Mouse (Mus musculus) heart, postnatal 10 days (tissue): ENCODE measurements around the gene Cdk2ap2. TPM values are rescaled to one million over a fixed set of nuclear protein-coding genes. Genes with fewer than 3 reads are reported as not detected.

Experiments used
- DNase-seq, 2 experiments: peaks; one replicate each; pipeline ENCODE4 v3.0.0; 2021
- intact Hi-C: fragments of 180-260 bp; cut with DNase I; formaldehyde crosslinking; loops from one replicate; pipeline ENCODE4 v1.15.1; 2025
- total RNA-seq, 2 experiments: library from RNA; stranded (reverse); gene quantifications; 2 replicates each; pipeline ENCODE4 v1.2.3; 2021

The Cdk2ap2 gene
- total RNA-seq, 2 experiments from 2014 or later = 21.9 to 26.3 TPM

DNA sequence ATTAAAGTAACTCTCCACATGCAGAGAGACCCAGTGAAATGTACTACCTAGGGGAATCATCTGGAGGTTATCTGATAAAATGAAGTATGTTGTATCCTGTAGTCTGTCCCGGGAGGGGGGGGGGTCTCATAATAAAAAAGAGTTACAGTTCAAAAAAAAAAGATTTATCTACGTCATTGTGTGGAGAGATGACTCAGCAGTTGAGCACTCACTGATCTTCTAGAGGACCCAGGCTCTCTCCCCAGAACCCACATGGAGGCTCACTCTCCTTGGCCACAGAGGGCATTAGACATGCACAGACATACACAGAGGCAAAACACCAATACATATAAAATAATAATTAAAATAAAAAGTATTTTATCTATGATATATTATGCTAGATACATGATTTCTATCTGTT is 5.6 kb upstream of the Cdk2ap2 start:
- no peak for DNase-seq
- intact Hi-C loops = no loop called here

DNA sequence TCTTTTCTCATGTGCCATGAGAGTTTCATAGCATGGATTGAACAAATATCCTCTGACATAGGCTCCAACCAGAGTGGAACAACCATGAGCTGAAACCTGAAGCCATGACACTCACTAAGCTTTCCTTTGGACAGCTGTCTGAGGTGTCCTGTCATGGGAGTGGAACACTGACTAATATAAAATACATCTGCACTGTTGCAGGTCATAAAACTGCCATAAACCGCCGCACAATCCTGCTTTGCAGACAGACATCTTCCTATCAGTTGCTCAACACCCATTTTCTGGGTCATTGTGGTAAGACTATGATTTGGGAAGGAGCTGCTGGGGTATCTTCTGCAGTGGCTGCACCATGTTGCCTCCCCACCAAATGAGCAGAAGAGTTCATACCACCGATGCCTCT is 4.2 kb upstream of the Cdk2ap2 start:
- intact Hi-C loops = no loop called here
- DNase-seq = no peak

DNA sequence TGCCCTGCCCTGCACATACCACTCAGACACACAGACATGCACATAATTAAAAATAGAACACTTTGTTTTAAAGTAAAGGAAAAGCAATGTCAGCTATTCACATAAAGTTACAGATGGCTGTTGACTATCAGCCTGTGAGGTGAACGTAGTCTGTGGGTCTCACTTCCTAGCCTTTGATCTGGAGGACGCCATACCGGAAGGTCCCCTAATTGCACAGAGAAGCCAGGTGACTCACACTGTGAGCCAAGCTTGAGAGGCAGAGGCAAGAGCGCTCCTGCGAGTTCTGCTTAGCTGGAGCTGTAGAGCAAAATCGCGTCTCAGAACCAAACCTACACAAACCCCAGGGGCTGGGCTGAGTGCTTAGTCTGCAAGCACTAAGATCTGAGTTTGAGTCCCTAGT is 3.2 kb upstream of the Cdk2ap2 start:
- intact Hi-C loops = no loop called here
- no peak for DNase-seq

DNA sequence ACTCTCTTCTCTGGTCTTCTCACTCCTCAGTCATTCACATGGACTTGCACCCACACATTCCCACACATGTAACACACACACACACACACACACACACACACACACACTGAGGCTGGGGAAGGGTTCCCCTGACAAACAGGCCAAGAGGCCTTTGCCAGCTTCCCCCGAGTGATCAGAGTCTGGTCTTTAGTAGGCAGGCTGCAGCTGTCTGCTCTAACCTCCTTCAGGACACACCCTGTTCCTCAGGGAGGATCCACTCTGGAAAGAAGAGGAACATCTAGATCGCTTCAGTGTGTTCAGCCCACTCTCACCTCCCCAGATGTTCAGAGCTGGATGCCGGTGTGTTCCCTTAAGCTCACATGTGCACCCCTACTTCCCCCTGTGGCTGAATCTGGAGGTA is 2.6 kb upstream of the Cdk2ap2 start:
- intact Hi-C loops = no loop called here
- no peak for DNase-seq

DNA sequence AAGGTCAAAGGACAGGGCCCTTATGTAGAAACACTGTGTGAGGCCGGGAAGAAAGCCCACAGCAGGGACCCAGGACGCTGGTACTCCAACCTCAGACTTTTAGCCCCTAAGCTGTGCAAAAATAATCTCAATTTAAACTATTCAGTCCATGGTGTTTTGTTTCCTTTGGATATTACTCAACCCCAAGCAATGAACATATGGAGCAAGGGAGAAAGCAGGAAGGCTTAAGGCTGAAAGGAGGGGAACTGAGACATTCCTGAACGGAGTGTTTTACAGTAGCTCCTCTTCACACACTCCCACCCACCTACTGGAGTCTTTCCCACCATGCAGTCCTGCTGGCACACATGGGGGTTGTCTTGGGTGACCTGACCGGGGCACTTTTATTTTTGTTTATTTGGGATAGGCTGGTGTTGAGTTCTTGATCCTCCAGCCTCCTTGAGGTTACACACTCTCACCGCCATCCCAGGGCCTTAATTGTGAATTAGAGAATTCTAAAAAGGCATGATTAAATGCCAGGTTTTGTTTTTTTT is 2.1 kb upstream of the Cdk2ap2 start:
- intact Hi-C loops = no loop called here

DNA sequence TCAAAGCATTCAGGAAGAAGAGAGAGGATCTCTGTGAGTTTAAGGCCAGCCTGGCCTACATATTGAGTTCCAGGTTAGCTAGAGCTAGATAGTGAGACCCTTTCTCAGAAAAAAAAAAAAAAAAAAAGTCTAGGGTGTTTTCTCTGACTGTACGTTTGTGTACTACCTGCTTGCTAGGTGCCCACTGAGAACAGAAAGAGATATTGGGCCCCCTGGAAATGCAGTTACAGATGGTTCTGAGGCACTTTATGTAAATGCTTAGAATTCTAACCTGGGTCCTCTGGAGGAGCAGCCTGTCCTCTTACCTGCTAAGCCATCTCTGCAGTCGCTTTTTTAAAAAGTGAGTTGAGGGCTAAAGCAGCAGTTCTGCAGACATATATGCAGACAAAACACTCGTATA is 1.2 kb upstream of the Cdk2ap2 start:
- DNase-seq = no peak
- intact Hi-C loops = no loop called here

More for the DNA sequence above, 2.1 kb upstream of the Cdk2ap2 start:
- no peak for DNase-seq

DNA sequence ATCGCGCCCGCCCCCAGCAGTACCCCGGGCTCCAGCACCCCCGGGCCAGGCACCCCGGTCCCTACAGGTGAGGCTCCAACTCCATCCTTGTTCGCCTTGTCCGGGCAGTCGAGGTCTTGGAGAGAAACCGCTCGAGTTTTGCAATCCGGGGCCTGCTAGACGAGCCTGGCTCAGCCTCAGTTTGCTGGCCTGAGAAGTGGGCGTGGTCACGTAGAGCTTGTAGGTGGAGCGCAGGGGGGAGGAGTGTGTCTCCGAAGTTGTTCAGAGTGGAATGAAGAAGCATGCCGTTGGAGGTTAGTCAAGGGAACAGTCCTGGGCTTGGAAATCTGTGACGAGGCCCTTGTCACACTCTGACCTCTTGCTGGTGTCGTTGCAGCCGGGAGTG is 451 bp downstream of the Cdk2ap2 start:
- intact Hi-C loops = no loop called here
- no peak for DNase-seq

DNA sequence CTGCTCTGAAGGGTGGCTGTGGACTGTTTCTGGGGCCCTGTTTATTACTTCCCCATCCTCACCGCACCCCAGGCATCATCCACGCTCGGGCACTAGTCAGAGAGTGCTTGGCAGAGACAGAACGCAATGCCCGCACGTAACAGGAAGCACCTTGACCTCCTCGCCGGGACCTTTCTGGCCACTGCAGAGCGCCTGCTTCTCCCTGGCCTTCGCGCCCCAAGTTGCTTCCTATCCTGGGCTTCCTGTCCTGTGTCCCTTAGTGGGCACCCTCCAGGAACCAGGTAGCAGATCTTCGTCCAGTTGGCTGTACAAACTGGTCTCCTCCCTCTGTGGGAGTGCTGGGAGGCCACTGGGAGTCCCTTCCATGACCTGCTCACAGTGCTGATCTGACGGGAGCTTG is 1.4 kb downstream of the Cdk2ap2 start:
- DNase-seq = peak in 1 of 2 experiments; percentile 14
- intact Hi-C loops = loop anchor here (2.0 kb wide), 2 partner anchors 104 to 130 kb away; no protein-coding TSS in a partner anchor

DNA sequence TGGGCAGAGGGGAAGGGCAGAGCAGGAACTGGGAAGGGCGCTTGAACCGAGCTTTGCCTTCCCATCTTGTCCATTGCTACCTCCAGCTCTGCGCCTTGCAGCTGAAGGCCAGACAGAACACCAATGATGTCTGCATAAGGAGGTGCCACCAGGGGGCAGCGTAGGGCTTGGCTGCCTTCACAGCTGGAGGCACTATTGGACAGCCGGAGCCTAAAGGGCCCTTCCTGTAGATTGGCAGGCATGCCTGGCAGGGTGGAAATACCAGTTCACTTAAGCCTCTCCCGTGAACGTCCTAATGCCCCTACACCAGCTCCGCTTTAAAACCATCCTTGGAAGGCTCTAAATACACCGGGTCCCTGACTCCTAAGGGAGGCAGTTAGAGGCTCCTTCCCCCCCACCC is 2.1 kb downstream of the Cdk2ap2 start:
- DNase-seq = peak; percentile 94 to 95
- intact Hi-C loops = loop anchor here (2.0 kb wide), 2 partner anchors 104 to 130 kb away; no protein-coding TSS in a partner anchor

DNA sequence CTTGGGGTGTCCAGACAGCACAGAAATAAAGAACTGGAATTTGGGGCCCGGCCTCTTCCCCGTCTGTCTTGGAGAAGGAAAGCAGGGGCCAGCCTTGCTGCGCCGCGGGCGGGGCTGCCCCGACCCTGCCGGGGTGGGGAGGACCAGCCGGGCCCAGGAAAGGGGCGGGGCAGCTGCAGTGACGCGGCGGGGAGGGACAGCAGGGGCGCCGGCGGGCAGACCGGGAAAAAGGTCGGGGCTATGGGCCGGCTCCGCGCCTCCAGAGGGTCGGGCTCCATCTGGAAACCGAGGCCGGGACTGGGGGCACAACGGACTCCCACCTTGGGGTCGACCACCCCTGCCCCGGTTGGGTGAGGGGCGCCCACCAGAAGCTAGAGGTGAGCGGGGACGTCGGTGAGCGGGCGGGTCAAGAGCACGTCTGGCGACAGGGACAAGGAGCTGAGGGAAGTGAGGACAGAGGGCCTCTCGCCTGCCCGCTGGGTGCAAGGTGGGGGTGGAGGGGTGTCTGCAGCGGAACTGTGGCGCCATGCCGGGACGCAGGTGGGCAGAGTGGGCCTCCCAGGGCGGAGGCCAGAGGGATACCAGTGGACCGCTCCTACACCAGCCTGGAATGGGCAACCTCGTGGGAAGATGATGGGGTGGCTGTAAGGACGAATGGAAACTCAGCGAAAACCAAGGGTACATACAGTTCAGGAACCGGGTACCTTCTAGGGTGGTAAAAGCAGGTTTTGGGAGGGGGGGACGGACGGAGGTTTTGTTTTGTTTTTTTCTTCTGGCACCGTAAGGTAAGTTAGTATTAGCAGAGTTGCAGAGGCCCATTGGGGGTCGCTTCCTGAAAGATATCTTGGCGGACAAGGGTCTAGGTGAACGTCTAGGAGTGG is 3.1 kb downstream of the Cdk2ap2 start, which contains the start of gene Pitpnm1:
TSS of gene Pitpnm1 (plus strand) at position 162 of the 881 bp plus-strand sequence.
- intact Hi-C loops = loop anchor here (2.0 kb wide), 2 partner anchors 103 to 129 kb away; no protein-coding TSS in a partner anchor
- peak; percentile 81 to 86 for DNase-seq

DNA sequence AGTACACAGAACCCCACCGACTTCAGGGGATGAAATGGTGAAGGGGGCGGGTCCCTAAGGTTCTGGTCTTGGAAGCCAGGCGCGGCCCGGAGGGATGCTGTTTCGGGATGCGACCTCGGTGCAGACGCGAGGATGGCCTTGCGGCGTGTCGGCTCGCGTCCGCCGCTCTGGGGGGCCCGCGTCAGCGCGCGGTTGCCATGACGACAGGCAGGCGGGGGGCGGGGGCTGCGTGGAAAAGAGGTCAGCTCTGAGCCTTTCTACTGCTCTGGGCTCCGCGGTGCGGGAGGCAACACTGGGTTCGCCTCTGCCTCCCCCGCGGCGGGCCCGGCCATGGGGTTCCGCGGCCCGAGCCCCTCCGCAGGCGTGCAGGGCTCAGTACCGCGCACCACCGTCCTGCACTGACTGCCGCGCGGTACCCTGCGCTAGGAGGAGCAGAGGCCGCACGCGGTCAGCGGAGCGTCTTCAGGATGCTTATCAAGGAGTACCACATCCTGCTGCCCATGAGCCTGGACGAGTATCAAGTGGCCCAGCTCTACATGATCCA is 3.8 kb downstream of the Cdk2ap2 start:
- intact Hi-C loops = no loop called here
- peak; percentile 35 to 41 for DNase-seq

DNA sequence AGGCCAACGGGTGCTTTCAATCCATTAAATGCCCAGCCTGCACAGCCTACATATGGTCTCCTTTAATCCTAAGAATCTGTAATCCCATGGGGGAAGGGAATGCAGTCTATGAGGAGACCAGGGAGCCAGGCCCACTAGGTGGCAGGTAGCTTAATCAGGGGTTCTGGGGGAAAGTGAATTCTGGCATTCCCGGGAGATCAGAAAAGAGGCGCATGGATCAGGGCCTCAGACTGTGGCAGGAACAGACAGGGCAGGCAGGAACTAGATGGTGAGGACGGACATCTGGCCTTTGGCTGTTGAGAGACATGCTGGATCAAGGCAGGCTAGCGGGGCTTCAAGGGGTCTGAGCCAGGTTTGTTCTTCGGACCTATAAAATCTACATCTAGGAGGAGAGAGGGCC is 4.5 kb downstream of the Cdk2ap2 start:
- intact Hi-C loops = no loop called here
- peak in 1 of 2 experiments; percentile 7 for DNase-seq

DNA sequence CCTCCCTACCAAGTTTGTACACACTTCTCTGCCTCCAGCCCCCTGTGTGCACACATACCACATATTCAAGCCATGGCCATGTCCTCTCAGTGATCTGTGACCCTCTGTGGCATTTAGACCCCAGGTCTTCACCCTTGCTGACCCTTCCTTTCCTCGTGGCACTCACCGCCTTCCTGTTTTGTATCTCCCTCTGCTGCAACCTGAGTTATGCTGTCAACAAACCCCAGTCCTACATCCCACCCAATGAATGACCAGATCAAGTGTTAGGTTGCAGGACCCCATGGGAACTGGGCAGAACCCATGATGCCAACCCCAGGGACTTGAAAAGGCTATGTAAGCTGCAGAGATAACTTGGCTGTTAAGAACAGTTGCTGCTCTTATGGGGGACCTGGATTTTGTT is 5.1 kb downstream of the Cdk2ap2 start:
- intact Hi-C loops = no loop called here
- no peak for DNase-seq

DNA sequence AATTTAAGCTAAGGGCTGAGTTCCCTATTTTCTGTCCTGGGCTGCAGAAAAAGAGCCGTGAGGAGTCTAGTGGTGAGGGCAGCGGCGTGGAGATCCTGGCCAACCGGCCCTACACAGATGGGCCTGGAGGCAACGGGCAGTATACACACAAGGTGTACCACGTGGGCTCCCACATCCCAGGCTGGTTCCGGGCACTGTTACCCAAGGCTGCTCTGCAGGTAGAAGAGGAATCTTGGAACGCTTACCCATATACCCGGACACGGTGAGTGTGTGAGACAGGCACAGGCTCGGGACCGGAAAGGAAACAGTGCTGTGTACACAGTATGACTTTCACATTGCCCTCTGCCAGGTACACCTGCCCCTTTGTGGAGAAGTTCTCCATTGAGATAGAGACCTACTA is 5.6 kb downstream of the Cdk2ap2 start:
- intact Hi-C loops = no loop called here
- DNase-seq = no peak

DNA sequence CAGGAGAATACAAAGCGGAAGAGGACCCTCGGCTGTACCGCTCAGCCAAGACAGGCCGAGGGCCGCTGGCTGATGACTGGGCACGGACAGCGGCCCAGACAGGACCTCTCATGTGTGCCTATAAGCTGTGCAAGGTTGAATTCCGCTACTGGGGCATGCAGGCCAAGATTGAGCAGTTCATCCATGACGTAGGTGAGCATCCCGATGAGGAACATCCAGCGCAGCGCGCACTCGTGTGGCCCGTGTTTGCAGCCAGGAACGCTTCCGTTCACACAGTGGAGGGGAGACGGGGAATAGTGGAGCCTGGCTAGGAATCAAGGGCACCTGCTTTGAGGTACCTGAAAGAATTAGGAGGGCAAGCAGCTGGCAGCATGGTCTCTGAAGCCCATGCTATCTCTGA is 6.3 kb downstream of the Cdk2ap2 start:
- intact Hi-C loops = no loop called here
- no peak for DNase-seq

DNA sequence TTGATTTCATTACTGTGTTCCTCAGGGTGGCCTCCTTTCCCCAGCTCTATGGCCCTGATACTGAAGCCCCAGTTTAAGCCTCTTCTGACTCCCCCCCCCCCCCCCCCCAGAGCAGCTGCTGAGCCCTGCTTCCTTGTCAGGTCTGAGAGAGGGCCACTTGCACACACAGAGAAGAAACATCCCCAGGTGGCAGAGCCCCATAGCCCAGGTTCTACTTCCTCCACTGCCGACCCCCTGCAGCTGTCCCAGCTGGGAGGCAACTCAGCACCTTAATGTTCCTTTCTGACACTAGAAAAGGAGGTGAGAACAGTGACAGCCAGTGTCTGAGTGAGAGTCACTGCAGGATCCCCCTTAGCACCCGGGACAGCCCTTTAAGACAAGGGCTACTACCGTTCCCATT is 6.8 kb downstream of the Cdk2ap2 start:
- no peak for DNase-seq

DNA sequence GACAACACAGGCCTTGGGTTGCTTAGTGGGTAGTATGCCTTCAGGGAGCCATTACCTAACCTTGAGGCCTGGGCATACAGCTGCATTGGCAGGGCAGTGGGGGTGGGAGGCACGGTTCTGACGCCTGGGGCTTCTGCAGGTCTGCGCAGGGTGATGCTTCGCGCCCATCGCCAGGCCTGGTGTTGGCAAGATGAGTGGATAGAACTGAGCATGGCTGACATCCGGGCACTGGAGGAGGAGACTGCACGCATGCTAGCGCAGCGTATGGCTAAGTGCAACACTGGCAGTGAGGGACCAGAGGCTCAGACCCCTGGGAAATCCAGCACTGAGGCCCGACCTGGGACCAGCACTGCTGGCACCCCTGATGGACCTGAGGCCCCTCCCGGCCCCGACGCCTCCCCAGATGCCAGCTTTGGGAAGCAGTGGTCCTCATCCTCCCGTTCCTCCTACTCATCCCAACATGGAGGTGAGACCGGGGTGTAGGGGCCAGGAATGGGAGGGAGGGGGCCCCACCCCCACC is 7.8 kb downstream of the Cdk2ap2 start:
- no peak for DNase-seq
- intact Hi-C loops = no loop called here

More for the DNA sequence above, 6.8 kb downstream of the Cdk2ap2 start:
- intact Hi-C loops = no loop called here

DNA sequence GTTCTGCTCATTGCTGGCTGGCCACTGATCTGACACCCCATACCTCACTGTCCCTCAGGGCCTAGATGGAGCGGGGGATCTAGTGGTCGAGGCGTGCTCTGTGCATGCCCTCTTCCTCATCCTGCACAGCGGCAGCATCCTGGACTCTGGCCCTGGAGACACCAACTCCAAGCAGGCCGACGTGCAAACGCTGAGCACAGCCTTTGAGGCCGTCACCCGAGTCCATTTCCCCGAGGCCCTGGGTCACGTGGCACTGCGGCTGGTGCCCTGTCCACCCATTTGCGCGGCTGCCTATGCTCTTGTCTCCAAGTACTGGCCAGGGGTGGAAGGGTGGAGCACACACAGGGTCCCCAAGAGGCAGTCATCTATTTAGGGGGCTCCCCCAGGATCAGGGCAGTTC is 9.7 kb downstream of the Cdk2ap2 start:
- no peak for DNase-seq
- intact Hi-C loops = no loop called here

DNA sequence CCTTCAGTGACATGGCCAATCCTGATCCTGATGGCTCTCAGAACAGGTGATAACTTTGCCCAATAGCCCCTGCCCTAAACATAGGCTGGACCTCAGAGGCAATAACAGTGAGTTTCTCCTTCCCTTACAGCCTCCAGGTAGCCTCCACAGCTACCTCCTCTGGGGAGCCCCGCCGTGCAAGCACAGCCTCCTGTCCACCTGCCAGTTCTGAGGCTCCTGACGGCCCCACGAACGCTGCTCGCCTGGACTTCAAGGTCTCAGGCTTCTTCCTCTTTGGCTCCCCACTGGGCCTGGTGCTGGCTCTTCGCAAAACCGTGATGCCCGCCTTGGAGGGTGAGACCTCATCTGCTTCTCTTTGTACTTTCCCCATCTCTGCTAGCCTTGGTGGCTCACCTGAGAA is 11.6 kb downstream of the Cdk2ap2 start:
- intact Hi-C loops = no loop called here
- DNase-seq = no peak

DNA sequence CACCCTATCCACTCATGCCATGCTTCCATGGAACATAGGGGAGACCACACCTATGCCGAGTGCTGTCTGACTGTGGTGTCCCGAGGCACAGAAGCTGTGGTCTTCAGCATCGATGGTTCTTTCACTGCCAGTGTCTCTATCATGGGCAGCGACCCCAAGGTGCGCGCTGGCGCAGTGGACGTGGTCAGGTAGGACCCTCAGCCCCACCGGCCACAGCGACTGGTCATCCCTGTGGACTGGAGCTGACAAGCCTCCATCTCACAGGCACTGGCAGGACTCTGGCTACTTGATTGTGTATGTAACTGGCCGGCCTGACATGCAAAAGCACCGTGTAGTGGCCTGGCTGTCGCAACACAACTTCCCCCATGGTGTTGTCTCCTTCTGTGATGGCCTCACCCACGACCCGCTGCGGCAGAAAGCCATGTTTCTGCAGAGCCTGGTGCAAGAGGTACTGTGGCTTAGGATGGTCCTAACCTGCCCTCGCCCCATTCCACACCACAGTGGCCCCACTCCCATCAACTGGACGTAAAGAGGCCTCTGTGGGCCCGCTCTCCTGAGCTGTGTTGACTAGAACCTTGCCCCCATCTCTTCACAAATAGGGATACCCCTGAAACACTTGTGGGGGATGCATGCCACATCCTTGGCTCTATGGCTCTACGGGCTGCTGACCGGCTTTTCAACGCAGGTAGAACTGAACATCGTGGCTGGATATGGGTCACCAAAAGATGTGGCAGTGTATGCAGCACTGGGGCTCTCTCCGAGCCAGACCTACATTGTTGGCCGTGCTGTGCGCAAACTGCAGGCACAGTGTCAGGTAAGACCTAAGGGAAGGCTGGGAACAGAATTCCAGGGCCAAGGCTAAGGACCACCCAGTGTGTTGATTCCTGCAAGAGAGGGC is 15.3 kb downstream of the Cdk2ap2 start:
- intact Hi-C loops = no loop called here
- DNase-seq = no peak
